Mouse (Mus musculus) inflammation-experienced regulatory T-cells, adult 16 weeks (primary cell): ENCODE measurements around the gene Gm4133. TPM values are rescaled to one million over a fixed set of nuclear protein-coding genes. Genes with fewer than 3 reads are reported as not detected.

Source experiments
- polyA plus RNA-seq: library from polyadenylated mRNA; unstranded; fragments of 100-300 nt; shearing (Covaris generic); gene quantifications from one replicate; pipeline ENCODE4 v1.2.1, GENCODE M21; 2017

Gm4133 gene
- polyA plus RNA-seq = not detected

GRCm38 (mm10) chr7:20333965-20334364, at the start of gene Gm4133:
Gm4133 (minus strand) TSS chr7:20334065.

GRCm38 (mm10) chr7:20375310-20375709, 41.4 kb upstream of the Gm4133 start, which contains the start of gene Gm5728:
Gm5728 (minus strand) TSS chr7:20375410.

Other genes with a start within 250 kb of the Gm4133 start
- gene Vmn1r91, start 234.4 kb downstream of the Gm4133 start, polyA plus RNA-seq = not detected
- not detected for gene Gm16442, start 211.5 kb downstream of the Gm4133 start, polyA plus RNA-seq
- not detected for gene Vmn1r93, start 195.0 kb downstream of the Gm4133 start, polyA plus RNA-seq
- not detected for gene Vmn1r94, start 165.7 kb downstream of the Gm4133 start, polyA plus RNA-seq
- gene Vmn1r95, start 140.4 kb downstream of the Gm4133 start, polyA plus RNA-seq = not detected
- not detected for gene Gm6164, start 128.5 kb downstream of the Gm4133 start, polyA plus RNA-seq
- gene Gm4498, start 100.2 kb downstream of the Gm4133 start, polyA plus RNA-seq = not detected
- not detected for gene Gm5890, start 71.2 kb downstream of the Gm4133 start, polyA plus RNA-seq
- gene Gm5728, start 41.3 kb upstream of the Gm4133 start, polyA plus RNA-seq = not detected
- gene Vmn1r100, start 83.9 kb upstream of the Gm4133 start, polyA plus RNA-seq = not detected
- not detected for gene Vmn1r101, start 108.5 kb upstream of the Gm4133 start, polyA plus RNA-seq
- gene Gm10670, start 140.9 kb upstream of the Gm4133 start, polyA plus RNA-seq = not detected
- not detected for gene Vmn1r103, start 176.5 kb upstream of the Gm4133 start, polyA plus RNA-seq
- not detected for gene Vmn1r104, start 199.8 kb upstream of the Gm4133 start, polyA plus RNA-seq
- not detected for gene Gm5726, start 211.7 kb upstream of the Gm4133 start, polyA plus RNA-seq
- gene Gm4141, start 242.2 kb upstream of the Gm4133 start, polyA plus RNA-seq = not detected